Mouse (Mus musculus) left cerebral cortex, adult 11 months (tissue): Measurements from ENCODE around the gene Methig1.

ENCODE experiments used
- DNase-seq: peaks from one replicate; pipeline ENCODE4 v3.0.0; 2022; ENCODE audit warnings: low spot score

Methig1 gene

DNA sequence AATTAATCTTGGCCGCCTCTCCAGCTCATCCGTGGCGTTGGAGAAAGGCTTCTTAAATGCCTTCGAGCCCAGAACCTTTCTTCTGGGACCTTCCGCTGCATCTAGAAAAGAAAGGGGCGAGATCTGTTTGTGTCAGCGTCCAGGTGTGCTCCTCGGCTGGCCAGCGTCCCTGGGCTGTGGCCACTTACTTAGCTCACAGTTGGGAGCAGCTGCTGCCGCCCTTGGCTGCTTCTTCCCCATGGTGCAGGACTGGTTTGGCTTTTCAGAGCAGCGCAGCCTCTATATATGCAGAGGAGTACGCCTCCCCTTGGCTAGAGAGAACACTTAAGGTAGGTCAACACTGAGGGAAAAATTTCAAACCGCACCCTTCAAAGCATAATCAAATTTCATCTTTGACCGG is 71.0 kb downstream of the Methig1 start:
- DNase-seq = no peak

DNA sequence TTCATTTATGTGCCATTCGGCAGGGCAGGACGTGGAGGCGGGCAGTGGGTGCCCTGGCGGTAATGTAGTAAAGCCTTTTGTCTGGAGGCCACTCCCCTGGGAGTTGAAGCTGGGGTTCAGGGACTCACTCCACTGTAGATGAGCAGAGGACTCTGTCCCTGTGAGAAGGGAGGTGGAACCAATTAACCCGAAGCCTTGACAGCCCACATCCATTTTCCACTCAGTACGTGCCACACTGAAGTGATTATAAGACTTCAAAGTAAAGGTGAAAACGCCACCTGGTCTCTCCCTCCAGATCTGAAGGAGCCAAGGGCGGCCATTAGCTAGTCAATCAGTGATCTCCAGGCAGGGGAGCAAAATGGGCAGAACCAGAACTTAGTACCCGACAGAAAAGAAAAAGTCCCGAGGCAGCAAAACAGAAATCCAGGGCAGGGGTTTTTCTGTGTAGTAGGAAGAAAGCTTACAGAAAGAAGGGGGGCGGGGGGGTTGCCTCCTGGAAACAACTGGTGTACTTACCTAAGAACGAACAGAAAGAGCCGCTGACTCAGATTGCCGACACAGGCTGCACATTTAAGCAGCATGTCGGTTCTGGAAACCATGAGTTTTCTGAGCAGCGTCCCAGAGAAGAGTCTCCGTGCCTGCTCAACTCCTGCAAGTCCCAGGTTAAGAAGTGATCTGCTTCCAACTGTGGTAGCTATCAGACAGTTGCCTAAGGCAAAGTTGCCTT is 71.6 kb downstream of the Methig1 start, which contains the start of gene Slc11a2:
Gene Slc11a2 (minus strand): TSS at position 677 of the 727 bp plus-strand sequence.
- DNase-seq = no peak

GRCm38 (mm10) chr15:100428296-100428905 is 75.5 kb downstream of the Methig1 start:
- DNase-seq = no peak

DNA sequence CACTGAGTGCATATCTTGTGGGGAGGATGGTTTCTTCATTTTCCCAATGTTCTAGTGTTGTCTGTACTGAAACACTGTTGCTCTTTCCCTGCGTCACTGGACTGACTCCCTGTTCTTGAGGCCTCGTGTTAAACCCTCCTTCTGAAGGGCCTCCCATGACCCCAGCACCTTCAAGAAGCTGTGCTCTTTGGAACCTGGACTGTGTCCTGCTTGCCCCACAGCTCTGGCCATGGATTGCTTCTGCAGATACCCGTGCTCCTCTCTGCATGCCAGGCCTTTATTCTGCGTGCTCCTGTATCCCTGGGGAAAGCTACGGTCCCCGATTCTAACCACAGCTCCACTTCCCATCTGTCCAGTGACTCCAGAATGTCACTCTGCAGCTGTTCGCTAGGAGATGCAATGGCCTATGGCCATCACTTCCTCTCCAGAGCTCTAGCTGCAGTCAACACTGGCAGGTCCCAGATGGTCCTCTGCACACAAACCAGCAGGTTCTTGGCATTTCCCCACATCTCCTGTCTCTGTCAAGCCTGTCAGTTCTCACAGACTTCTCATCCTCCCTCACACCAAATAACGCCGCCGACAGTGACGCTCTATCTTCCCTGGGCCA is 77.1 kb downstream of the Methig1 start:
- DNase-seq = no peak

DNA sequence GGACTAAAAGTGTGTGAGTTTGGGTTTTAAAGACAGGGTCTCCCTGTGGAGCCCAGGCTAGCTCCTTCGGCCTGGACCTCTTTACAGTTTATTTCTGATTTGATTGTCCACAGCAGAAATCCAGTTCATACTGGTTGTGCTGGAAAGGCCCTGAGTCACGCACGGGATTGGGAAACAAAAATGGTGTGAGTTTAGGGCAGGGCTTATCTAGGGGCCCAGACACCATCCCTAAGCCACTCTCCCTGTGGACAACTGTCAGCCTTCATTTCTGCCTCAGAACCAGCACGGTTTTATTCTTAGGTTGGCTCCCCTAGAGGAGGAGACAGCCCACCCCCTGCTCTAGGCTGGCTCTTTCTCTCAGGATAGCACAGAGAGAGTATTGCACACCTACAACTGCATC is 80.3 kb downstream of the Methig1 start:
- DNase-seq = no peak
